Mouse (Mus musculus) heart, adult 2 months (tissue): ENCODE results near the gene Fuz.

Experiments
- CTCF ChIP-seq: fragments of 200-600 bp; IDR thresholded peaks from 2 replicates; pipeline ENCODE4 v1.8.1; 2022; ENCODE audit warnings: antibody characterized with exemption, mild to moderate bottlenecking, moderate library complexity
- POLR2A ChIP-seq: fragments of 200-500 bp; IDR thresholded peaks from 2 replicates; pipeline ENCODE4 v1.6.1; 2011; ENCODE audit warnings: mild to moderate bottlenecking, low read depth, low read length, control low read depth; ENCODE audit not compliant: insufficient read depth

GRCm38 (mm10) chr7:44919127-44919526 is 23.2 kb downstream of the Fuz start:
- no peak for TF ChIP-seq CTCF
- TF ChIP-seq POLR2A, result no peak
